Mouse (Mus musculus) liver, embryonic 11.5 days (tissue): ENCODE measurements around the gene Il12b. TPM values are rescaled to one million over a fixed set of nuclear protein-coding genes. Genes with fewer than 3 reads are reported as not detected.
A peak's percentile ranks its signal among the peaks of the same experiment; 100 is the strongest.

Source experiments
- ATAC-seq: fragments of 200-750 bp; cut with Nextera tagmentation; replicated peaks from 2 replicates; pipeline ENCODE4 v1.8.0; 2017; ENCODE audit warnings: moderate number of reproducible peaks, mild to moderate bottlenecking, moderate TSS enrichment, moderate library complexity; ENCODE audit not compliant: low FRiP score
- DNase-seq: peaks from one replicate; pipeline ENCODE4 v3.0.0-alpha.2; 2017; ENCODE audit warnings: low spot score
- H3K27ac ChIP-seq: fragments of 300-500 bp; sonication (generic); 2 replicates; pipeline ENCODE4 v1.5.1; 2014; ENCODE audit warnings: mild to moderate bottlenecking, low read depth, low read length, control low read depth
- H3K27me3 ChIP-seq: fragments of 300-500 bp; sonication (generic); replicated peaks from 2 replicates; pipeline ENCODE4 v1.6.1; 2014; ENCODE audit warnings: low read length, mixed read lengths; ENCODE audit not compliant: control insufficient read depth, insufficient read depth
- H3K36me3 ChIP-seq: fragments of 300-500 bp; sonication (generic); 2 replicates; pipeline ENCODE4 v1.6.1; 2014; ENCODE audit warnings: mild to moderate bottlenecking, low read length, moderate library complexity, mixed read lengths; ENCODE audit not compliant: control insufficient read depth, insufficient read depth
- H3K4me1 ChIP-seq: fragments of 300-500 bp; sonication (generic); replicated peaks from 2 replicates; pipeline ENCODE4 v1.6.1; 2014; ENCODE audit warnings: low read length, mixed read lengths; ENCODE audit not compliant: control insufficient read depth, insufficient read depth
- H3K4me2 ChIP-seq: fragments of 300-500 bp; sonication (generic); 2 replicates; pipeline ENCODE4 v1.6.1; 2014; ENCODE audit warnings: mild to moderate bottlenecking, control low read depth, moderate library complexity
- H3K4me3 ChIP-seq: fragments of 300-500 bp; sonication (generic); 2 replicates; pipeline ENCODE4 v1.5.1; 2014; ENCODE audit warnings: low read depth, low read length, control low read depth
- H3K9ac ChIP-seq: fragments of 300-500 bp; sonication (generic); 2 replicates; pipeline ENCODE4 v1.6.1; 2014; ENCODE audit warnings: low read depth, low read length, control low read depth
- H3K9me3 ChIP-seq: fragments of 300-500 bp; sonication (generic); 2 replicates; pipeline ENCODE4 v1.6.1; 2016; ENCODE audit warnings: low read length, inconsistent platforms, mixed read lengths; ENCODE audit not compliant: control insufficient read depth
- WGBS: fragments of 180-500 bp; shearing (Covaris S2); extraction: QIAGEN DNeasy Blood & Tissue Kit; methylation state at CpG from one replicate; pipeline ENCODE4 v1.1.7; 2014; 5-methylcytosine and 5-hydroxymethylcytosine counted together
- polyA plus RNA-seq: library from polyadenylated mRNA; unstranded; fragments of >200 nt; fragmentation: Nextera tagmentation; extraction: Ambion mirVana; gene quantifications from 2 replicates; pipeline ENCODE4 v1.2.1, GENCODE M21; 2014

The Il12b gene
- polyA plus RNA-seq, 1 experiment from 2014 or later: not detected

DNA sequence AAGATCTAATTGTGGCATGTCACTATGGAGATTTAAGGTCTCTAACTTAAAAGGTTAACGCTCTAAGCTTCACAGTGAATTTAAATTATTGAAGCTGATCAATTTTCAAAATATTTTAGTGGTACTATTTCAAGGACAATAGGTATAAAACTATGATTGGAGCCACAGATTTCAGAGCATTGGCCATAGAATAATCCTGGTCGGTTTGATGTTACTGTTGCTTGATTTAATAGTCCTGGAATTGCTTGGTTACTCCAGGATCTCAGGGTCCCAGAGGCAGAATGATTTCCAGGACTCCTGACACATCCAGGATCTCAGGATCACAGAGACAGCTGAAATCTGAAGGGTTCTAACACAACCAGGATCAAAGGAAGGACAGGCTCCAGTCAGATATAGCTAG, 12.8 kb upstream of the Il12b start:
- H3K4me3 ChIP-seq: no peak overlapping the region
- H3K4me2 ChIP-seq: no peak overlapping the region
- no peaks in the 10 kb centered on the region for H3K4me1 ChIP-seq

GRCm38 (mm10) chr11:44389993-44390701, 9.7 kb upstream of the Il12b start:
- H3K27me3 ChIP-seq: no peaks in the 10 kb centered on the region
- no peak for DNase-seq
- H3K9ac ChIP-seq: no peak overlapping the region
- no peak overlapping the region for H3K4me2 ChIP-seq
- 31% methylated on average over 6 of the region's 6 CpGs for WGBS
- no peak overlapping the region for H3K27ac ChIP-seq
- no peaks in the 10 kb centered on the region for H3K36me3 ChIP-seq
- H3K4me3 ChIP-seq: no peak overlapping the region
- ATAC-seq: no peak
- H3K4me1 ChIP-seq: no peaks in the 10 kb centered on the region
- no peaks in the 10 kb centered on the region for H3K9me3 ChIP-seq

More for the DNA sequence above, 12.8 kb upstream of the Il12b start:
- Histone ChIP-seq H3K9ac (no peak overlapping the region), H3K27me3 (no peaks in the 10 kb centered on the region), H3K36me3 (no peaks in the 10 kb centered on the region), H3K27ac (no peak overlapping the region), H3K9me3 (no peaks in the 10 kb centered on the region)
- DNase-seq: no peak
- ATAC-seq: no peak
- 76% methylated on average over 2 of the region's 2 CpGs for WGBS

- DNase-seq (no peak), ATAC-seq (no peak)
- WGBS: 74% methylated on average over 8 of the region's 8 CpGs
- H3K9me3 ChIP-seq: no peaks in the 10 kb centered on the region
- H3K27ac ChIP-seq: no peak overlapping the region
- no peak overlapping the region for H3K9ac ChIP-seq
- H3K4me3 ChIP-seq: no peak overlapping the region
- H3K36me3 ChIP-seq: no peaks in the 10 kb centered on the region
- H3K4me1 ChIP-seq: no peaks in the 10 kb centered on the region
- H3K27me3 ChIP-seq: no peaks in the 10 kb centered on the region
- H3K4me2 ChIP-seq: no peak overlapping the region
These were observed 6.6 kb upstream of the Il12b start for GRCm38 (mm10) chr11:44393101-44393810.

- WGBS: 65% methylated on average over 4 of the region's 4 CpGs
- Histone ChIP-seq H3K36me3 (no peaks in the 10 kb centered on the region), H3K9ac (no peak overlapping the region), H3K9me3 (no peaks in the 10 kb centered on the region), H3K4me3 (no peak overlapping the region), H3K4me2 (no peak overlapping the region), H3K4me1 (no peaks in the 10 kb centered on the region), H3K27ac (no peak overlapping the region), H3K27me3 (no peaks in the 10 kb centered on the region)
- ATAC-seq (no peak), DNase-seq (no peak)
These were observed 4.5 kb upstream of the Il12b start for GRCm38 (mm10) chr11:44395401-44395800.

- Histone ChIP-seq H3K4me1 (no peaks in the 10 kb centered on the region), H3K9me3 (no peaks in the 10 kb centered on the region), H3K9ac (no peak overlapping the region), H3K4me3 (no peak overlapping the region), H3K36me3 (no peaks in the 10 kb centered on the region), H3K27me3 (no peaks in the 10 kb centered on the region), H3K27ac (no peak overlapping the region), H3K4me2 (no peak overlapping the region)
- DNase-seq (no peak), ATAC-seq (no peak)
- WGBS: 69% methylated on average over 3 of the region's 3 CpGs
These were observed 2.3 kb upstream of the Il12b start for GRCm38 (mm10) chr11:44397551-44397950.

DNA sequence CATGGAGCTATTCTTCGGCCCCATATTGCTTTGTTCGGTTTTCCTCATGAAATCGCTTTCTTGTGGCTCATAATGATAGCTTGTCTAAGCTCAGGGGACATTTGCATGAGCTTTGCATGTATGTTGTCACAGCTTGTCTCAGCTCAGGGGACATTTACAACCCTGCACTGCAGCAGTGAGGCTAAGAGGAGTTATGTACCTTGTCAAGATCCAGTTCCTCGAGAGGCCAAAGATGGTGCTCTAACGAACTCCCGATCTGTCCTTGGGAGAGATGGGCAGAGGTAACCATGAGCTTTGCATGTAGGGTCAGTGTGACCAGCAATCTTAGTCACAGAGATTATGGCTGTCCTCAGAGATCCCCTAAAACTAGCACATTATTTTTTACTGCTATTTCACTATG, 1.5 kb upstream of the Il12b start:
- peak overlapping the region; percentile 59 for H3K4me2 ChIP-seq
- WGBS: 79% methylated on average over 6 of the region's 6 CpGs
- no peak overlapping the region for H3K4me3 ChIP-seq
- H3K36me3 ChIP-seq: no peaks in the 10 kb centered on the region
- H3K4me1 ChIP-seq: no peaks in the 10 kb centered on the region
- no peaks in the 10 kb centered on the region for H3K9me3 ChIP-seq
- DNase-seq (no peak), ATAC-seq (no peak)
- H3K9ac ChIP-seq: no peak overlapping the region
- H3K27me3 ChIP-seq: no peaks in the 10 kb centered on the region
- H3K27ac ChIP-seq: no peak overlapping the region

GRCm38 (mm10) chr11:44398782-44399225, 1.1 kb upstream of the Il12b start:
- ATAC-seq (no peak; the same call in 1 of the 2 replicates), DNase-seq (peak; percentile 69)
- Histone ChIP-seq H3K4me3 (peak overlapping the region; percentile 34), H3K36me3 (no peaks in the 10 kb centered on the region), H3K9ac (no peak overlapping the region), H3K4me1 (no peaks in the 10 kb centered on the region), H3K27me3 (no peaks in the 10 kb centered on the region), H3K27ac (no peak overlapping the region), H3K9me3 (no peaks in the 10 kb centered on the region), H3K4me2 (peak overlapping the region; percentile 59)
- WGBS: 2% methylated on average over 20 of the region's 20 CpGs

- 58% methylated on average over 5 of the region's 5 CpGs for WGBS
- ATAC-seq (no peak), DNase-seq (no peak)
- no peaks in the 10 kb centered on the region for H3K36me3 ChIP-seq
- H3K9ac ChIP-seq: no peak overlapping the region
- no peak overlapping the region for H3K4me2 ChIP-seq
- H3K4me1 ChIP-seq: no peaks in the 10 kb centered on the region
- no peaks in the 10 kb centered on the region for H3K9me3 ChIP-seq
- H3K27me3 ChIP-seq: no peaks in the 10 kb centered on the region
- no peak overlapping the region for H3K27ac ChIP-seq
- no peak overlapping the region for H3K4me3 ChIP-seq
These were observed 2.0 kb downstream of the Il12b start for GRCm38 (mm10) chr11:44401635-44402548.
